Mouse (Mus musculus) c-Kit-positive CD71-positive TER-119-negative erythroid progenitor cells, embryonic 14.5 days (primary cell): ENCODE measurements around the gene Gm2056.
"Not testable (repeated sequence)": the region's sequence is repeated elsewhere in the genome, so short reads cannot be mapped to it uniquely, and the experiment has no call there.

Experiments used
- DNase-seq: peaks from one replicate; pipeline ENCODE4 v3.0.0-alpha.2; 2013; ENCODE audit warnings: low read depth

Gm2056 gene

DNA sequence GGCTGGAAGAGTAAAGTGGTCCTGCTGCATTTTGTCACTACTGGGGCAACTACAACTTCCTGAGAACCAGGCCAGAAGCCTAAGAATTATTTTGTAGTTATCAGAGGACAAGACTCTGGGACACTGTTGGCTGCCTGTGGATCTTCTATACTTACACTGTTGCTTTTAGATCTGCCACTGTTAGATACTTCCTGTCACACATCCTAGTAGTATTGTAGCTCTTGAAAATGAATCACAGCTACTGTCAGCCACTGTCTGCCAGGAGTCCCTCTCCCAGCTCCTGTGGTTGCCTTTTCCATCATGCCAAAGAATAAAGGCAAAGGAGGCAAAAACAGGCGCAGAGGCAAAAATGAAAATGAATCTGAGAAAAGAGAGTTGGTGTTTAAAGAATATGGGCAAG lies at the start of gene Gm2056:
Gene Gm2056 (plus strand): TSS at position 301 of the 400 bp plus-strand sequence.
- not testable (repeated sequence) for DNase-seq

DNA sequence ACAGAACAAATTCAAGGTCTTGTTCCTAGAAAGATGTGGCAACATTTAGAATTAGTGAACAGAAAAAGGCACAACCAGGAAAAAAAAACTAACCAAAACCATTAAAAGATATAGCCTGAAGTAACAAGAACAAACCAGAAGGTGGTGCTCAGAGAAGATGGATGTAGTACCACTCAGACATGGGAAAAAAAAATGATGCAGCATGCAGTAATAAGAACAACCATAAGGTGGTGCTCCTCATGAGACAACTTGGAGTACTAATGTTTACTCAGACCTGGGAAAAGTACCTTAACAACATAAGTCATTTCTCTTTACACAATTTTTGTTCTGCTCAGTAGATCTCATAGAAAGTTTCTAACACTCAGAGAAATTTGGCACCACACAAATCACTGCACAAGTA lies 42.8 kb upstream of the Gm2056 start:
- DNase-seq: not testable (repeated sequence)

DNA sequence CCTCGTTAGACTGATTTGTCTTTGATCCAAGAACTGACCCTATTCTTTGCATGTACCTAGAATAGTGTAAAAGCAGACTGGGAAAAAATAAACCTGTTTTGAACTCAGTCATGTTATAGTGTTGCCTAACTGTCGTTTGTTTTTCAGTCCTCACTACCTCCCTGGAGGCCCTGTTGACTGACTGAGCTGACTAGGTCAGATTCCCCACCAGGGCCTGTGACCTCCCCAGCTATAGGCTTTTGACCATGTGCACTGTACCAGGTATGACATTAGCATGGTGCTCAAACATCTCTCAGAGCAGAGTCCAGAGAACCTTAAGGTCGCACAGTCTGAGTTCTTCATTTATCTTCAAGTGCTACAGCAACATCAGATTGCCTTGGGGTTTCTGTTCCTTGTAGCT lies 22.7 kb upstream of the Gm2056 start:
- not testable (repeated sequence) for DNase-seq

DNA sequence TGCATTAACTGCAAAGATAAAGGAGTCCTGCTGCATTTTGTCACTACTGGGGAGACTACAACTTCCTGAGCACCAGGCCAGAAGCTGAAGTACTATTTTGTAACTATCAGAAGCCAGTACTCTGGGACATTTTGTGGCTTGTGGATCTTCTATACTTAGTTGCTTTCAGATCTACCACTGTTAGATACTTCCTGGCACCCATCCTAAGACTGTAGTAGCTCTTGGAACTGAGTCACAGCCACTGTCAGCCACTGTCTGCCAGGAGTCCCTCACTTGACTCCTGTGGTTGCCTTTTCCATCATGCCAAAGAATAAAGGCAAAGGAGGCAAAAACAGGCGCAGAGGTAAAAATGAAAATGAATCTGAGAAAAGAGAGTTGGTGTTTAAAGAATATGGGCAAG lies 15.3 kb upstream of the Gm2056 start, which contains the start of gene Gm2075:
Gene Gm2075 (plus strand): TSS at position 301 of the 400 bp plus-strand sequence.
- not testable (repeated sequence) for DNase-seq

DNA sequence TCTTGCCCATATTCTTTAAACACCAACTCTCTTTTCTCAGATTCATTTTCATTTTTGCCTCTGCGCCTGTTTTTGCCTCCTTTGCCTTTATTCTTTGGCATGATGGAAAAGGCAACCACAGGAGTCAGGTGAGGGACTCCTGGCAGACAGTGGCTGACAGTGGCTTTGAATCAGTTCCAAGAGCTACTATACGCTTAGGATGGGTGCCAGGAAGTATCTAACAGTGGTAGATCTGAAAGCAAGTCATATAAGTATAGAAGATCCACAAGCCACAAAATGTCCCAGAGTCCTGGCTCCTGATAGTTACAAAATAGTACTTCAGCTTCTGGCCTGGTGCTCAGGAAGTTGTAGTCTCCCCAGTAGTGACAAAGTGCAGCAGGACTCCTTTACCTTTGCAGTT lies 8.1 kb upstream of the Gm2056 start, which contains the start of gene Gm6803:
Gene Gm6803 (minus strand): TSS at position 101 of the 400 bp plus-strand sequence.
- not testable (repeated sequence) for DNase-seq

DNA sequence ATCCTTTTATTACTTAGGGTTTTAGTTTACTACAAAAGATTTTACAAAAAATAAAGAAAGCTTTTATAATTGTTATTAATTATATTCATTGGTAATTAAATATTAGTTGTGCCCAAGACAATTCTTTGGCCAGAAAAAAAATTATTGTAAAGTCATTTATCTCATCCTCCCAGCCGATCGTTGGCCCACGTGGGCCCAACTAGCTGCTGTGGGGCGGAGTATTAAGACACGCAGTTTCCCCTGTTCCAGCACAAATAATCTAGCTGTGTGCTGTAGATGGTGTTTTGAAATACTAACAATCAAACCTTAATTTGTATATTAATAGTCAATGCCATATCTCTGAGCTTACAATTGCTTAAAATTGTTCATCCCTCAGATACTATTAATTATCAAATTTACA lies 5.4 kb downstream of the Gm2056 start:
- DNase-seq: not testable (repeated sequence)

DNA sequence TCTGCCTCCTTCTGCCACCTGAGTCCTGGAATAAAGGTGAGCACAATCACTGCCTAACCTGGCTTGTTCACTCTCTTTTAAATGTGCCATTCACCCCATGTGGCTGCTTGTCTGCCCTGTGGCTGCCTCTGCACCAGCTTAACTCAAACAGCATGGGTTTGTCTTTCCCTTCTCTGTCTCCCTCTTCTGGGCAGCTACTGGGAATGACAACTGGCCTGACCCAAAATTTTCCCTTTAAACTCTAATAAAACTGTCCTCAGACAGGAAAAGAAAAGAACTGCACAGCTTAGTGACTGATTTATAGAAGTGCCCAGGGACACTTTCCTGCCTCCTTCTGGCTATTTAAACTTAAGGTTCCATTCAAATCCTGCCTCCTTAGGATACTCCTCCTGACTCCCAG lies 12.3 kb downstream of the Gm2056 start:
- not testable (repeated sequence) for DNase-seq

DNA sequence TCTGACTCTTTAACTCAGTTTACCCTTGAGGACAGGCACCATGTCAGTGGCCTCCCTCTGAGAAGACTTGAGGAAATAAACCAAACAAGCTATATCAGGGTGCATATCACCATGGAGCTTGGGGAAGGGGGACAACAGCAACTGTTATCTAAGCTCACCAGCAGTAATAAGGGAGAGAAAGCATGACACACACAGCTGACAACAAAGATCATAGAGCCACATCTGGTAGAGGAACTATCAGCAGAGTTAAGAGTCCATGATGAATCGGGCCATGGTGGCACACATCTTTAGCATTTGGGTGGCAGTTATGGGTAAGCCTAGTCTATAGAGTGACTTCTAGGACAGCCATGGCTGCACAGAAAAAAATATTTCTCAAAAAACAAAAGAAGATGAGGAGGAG lies 12.9 kb downstream of the Gm2056 start:
- DNase-seq: not testable (repeated sequence)

DNA sequence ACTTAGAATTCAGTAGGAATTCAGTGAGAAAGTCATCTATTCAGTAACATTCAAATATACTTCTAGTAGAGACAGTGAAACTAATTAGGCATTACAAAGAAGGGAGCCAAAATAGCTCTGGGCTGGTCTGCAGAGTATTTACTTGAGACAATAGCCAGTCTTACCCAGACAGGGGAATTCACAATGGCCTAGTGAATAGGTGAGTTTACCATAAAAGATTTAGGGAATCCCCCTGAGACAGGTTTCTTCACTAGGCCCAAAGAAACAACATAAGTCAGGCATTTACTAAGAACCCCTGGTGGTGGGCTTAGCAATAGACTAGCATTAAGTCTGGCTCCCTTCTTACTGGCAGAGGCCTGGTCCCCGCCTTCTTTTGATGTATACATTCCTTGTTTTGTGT lies 18.4 kb downstream of the Gm2056 start:
- DNase-seq: not testable (repeated sequence)
